Mouse (Mus musculus) C2C12 (cell line): ENCODE measurements around the gene Dock4. TPM values are rescaled to one million over a fixed set of nuclear protein-coding genes. Genes with fewer than 3 reads are reported as not detected.
A peak's percentile ranks its signal among the peaks of the same experiment; 100 is the strongest.

ENCODE experiments used
- H3K27me3 ChIP-seq: one replicate; pipeline ENCODE4 v1.6.1; 2011; ENCODE audit not compliant: control insufficient read depth, insufficient read depth, insufficient read length
- H3K36me3 ChIP-seq: one replicate; pipeline ENCODE4 v1.6.1; 2011; ENCODE audit not compliant: control insufficient read depth, insufficient read depth
- H3K4me3 ChIP-seq: one replicate; pipeline ENCODE4 v1.5.1; 2011; ENCODE audit warnings: mild to moderate bottlenecking, control low read depth; ENCODE audit not compliant: poor library complexity, insufficient read depth, severe bottlenecking
- H3K79me2 ChIP-seq: one replicate; pipeline ENCODE4 v1.6.1; 2011; ENCODE audit not compliant: control insufficient read depth, insufficient read depth
- H3K79me3 ChIP-seq: one replicate; pipeline ENCODE4 v1.6.1; 2011; ENCODE audit warnings: low read depth, control low read depth
- H3ac ChIP-seq: one replicate; pipeline ENCODE3; 2011; ENCODE audit warnings: low read depth; ENCODE audit not compliant: control insufficient read depth, insufficient read length
- CEBPB ChIP-seq: IDR thresholded peaks from one replicate; pipeline ENCODE4 v1.6.1; 2011; ENCODE audit warnings: low read depth, mild to moderate bottlenecking, control low read depth, moderate library complexity
- CTCF ChIP-seq: IDR thresholded peaks from one replicate; pipeline ENCODE4 v1.5.1; 2011; ENCODE audit not compliant: control insufficient read depth, insufficient read depth, insufficient read length
- FOSL1 ChIP-seq: IDR thresholded peaks from one replicate; pipeline ENCODE4 v1.8.0; 2011; ENCODE audit warnings: mild to moderate bottlenecking, low read length; ENCODE audit not compliant: poor library complexity, insufficient read depth, severe bottlenecking
- MAX ChIP-seq: IDR thresholded peaks from one replicate; pipeline ENCODE4 v1.6.1; 2011; ENCODE audit warnings: mild to moderate bottlenecking, control low read depth
- MYOD1 ChIP-seq: IDR thresholded peaks from one replicate; pipeline ENCODE4 v1.6.1; 2011; ENCODE audit warnings: low read depth; ENCODE audit not compliant: control insufficient read depth, insufficient read length
- MYOG ChIP-seq: IDR thresholded peaks from one replicate; pipeline ENCODE4 v1.6.1; 2011; ENCODE audit not compliant: control insufficient read depth, insufficient read length; ENCODE audit errors: extremely low read depth
- USF1 ChIP-seq: IDR thresholded peaks from one replicate; pipeline ENCODE4 v1.6.1; 2011; ENCODE audit warnings: low read depth, mild to moderate bottlenecking, control low read depth, moderate library complexity
- polyA plus RNA-seq: library from polyadenylated mRNA; unstranded; fragments of >200 nt; fragmentation: generic; extraction: Trizol; gene quantifications from one replicate; pipeline ENCODE4 v1.2.1, GENCODE M21; 2012; ENCODE audit warnings: missing spikeins

The Dock4 gene
- polyA plus RNA-seq, 1 experiment: 0.80 TPM

- H3K79me3 ChIP-seq: peaks cover 2% of the 10 kb centered on the region
These were observed 3.5 kb downstream of the Dock4 start for GRCm38 (mm10) chr12:40449119-40449795.

DNA sequence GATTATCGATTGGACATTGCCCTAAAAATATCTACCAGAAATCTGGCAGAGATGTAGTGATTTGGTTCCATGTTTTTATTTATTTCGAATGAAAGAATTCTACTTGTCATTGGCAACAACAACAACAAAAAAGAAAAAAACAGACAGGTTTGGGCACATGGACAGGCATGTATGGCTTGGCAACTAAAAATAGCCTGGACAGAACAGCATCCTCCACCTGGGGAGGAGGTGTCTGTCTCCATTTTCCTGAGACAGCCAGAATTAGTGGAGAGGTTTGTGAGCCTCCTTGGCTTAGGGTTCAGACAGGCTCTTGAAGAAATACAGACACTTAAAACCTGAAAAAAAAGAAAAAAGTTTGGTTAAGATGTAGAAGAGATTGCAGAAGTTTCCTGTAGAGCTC lies 10.8 kb downstream of the Dock4 start:
- no peak overlapping the region for H3ac ChIP-seq
- H3K4me3 ChIP-seq: no peak overlapping the region
- H3K36me3 ChIP-seq: no peaks in the 10 kb centered on the region
- H3K79me3 ChIP-seq: no peaks in the 10 kb centered on the region
- no peak for TF ChIP-seq CEBPB
- TF ChIP-seq FOSL1: no peak
- TF ChIP-seq CTCF: no peak
- TF ChIP-seq USF1: no peak
- TF ChIP-seq MYOD1: no peak
- no peak for TF ChIP-seq MAX
- TF ChIP-seq MYOG: no peak
- no peaks in the 10 kb centered on the region for H3K27me3 ChIP-seq
- no peaks in the 10 kb centered on the region for H3K79me2 ChIP-seq

More at GRCm38 (mm10) chr12:40449119-40449795, 3.5 kb downstream of the Dock4 start:
- TF ChIP-seq MYOD1 (no peak), USF1 (no peak), MYOG (no peak), MAX (no peak), FOSL1 (no peak), CTCF (no peak), CEBPB (no peak)
- no peak overlapping the region for H3K4me3 ChIP-seq
- H3ac ChIP-seq: no peak overlapping the region
- no peaks in the 10 kb centered on the region for H3K27me3 ChIP-seq
- no peaks in the 10 kb centered on the region for H3K36me3 ChIP-seq
- no peaks in the 10 kb centered on the region for H3K79me2 ChIP-seq

- TF ChIP-seq USF1: no peak
- Histone ChIP-seq H3K27me3 (no peaks in the 10 kb centered on the region), H3K36me3 (no peaks in the 10 kb centered on the region), H3K79me3 (no peaks in the 10 kb centered on the region), H3ac (no peak overlapping the region), H3K79me2 (no peaks in the 10 kb centered on the region), H3K4me3 (no peak overlapping the region)
These were observed 13.2 kb downstream of the Dock4 start for GRCm38 (mm10) chr12:40458977-40459376.

GRCm38 (mm10) chr12:40459673-40460265 lies 14.0 kb downstream of the Dock4 start:
- no peaks in the 10 kb centered on the region for H3K79me3 ChIP-seq
- H3ac ChIP-seq: no peak overlapping the region
- TF ChIP-seq FOSL1 (no peak), USF1 (peak; percentile 3)
- no peaks in the 10 kb centered on the region for H3K36me3 ChIP-seq
- no peaks in the 10 kb centered on the region for H3K79me2 ChIP-seq
- H3K27me3 ChIP-seq: no peaks in the 10 kb centered on the region
- H3K4me3 ChIP-seq: no peak overlapping the region

DNA sequence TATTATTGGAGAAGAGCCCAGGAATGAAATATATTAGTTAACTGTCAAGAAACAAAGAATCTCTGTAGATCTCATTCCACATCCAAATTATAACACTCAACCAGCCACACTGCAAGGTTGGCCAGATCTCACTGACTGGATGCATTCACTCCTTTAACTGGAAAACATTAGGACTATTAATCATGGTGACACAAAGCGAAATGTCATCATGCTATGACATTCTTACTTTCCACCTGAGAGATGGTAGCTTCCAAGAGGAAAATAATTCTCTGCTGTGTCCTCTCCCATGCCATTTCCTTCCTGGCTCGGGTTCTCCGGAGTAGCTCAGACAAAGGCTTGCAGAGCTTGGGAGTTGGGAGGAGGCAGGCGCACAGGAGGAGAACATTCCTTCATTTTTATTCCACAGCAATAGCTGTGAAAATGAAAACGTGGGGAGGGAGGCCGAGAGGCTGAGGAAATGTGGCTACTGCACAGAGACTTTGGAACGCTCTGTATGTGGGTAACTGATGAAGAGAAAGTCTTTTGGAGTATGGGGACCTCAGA lies 17.0 kb downstream of the Dock4 start:
- Histone ChIP-seq H3K36me3 (no peaks in the 10 kb centered on the region), H3K27me3 (no peaks in the 10 kb centered on the region), H3K4me3 (no peak overlapping the region), H3ac (no peak overlapping the region), H3K79me2 (no peaks in the 10 kb centered on the region), H3K79me3 (no peaks in the 10 kb centered on the region)
- TF ChIP-seq MAX (no peak), MYOG (no peak), USF1 (no peak), CEBPB (no peak), FOSL1 (no peak), CTCF (no peak), MYOD1 (no peak)

DNA sequence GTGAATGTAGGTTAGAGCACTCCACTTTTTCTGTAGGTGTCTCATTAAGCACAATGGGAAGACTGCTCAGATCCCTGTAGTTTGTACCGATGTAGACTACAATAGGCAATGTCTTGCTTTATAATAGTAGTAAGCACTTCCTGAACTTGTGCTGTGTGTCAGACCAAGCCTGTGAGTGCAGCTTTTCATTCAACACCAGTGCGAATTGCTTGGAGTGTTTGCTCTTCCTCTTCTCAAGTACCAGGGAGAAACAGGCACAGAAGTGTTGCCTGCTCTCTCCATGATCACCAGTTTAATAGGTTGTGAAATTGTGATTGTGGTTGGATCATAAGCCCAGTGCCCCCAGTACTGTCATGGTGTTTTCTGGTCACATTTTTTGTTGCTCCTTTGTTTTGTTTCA lies 18.1 kb downstream of the Dock4 start:
- H3K79me3 ChIP-seq: no peaks in the 10 kb centered on the region
- no peaks in the 10 kb centered on the region for H3K27me3 ChIP-seq
- H3ac ChIP-seq: no peak overlapping the region
- no peaks in the 10 kb centered on the region for H3K36me3 ChIP-seq
- TF ChIP-seq CEBPB: no peak
- no peak for TF ChIP-seq MYOG
- TF ChIP-seq USF1: no peak
- H3K4me3 ChIP-seq: no peak overlapping the region
- H3K79me2 ChIP-seq: no peaks in the 10 kb centered on the region
